Mouse (Mus musculus) spleen, adult 2 months (tissue): Measurements from ENCODE around the gene Tmed1. TPM values are rescaled to one million over a fixed set of nuclear protein-coding genes. Genes with fewer than 3 reads are reported as not detected.
"Not testable (repeated sequence)": the region's sequence is repeated elsewhere in the genome, so short reads cannot be mapped to it uniquely, and the experiment has no call there.

ENCODE experiments used
- DNase-seq, 2 experiments: peaks; one replicate each; pipeline versions ENCODE4 v3.0.0 to v3.0.0-alpha.2; 2012 to 2021; ENCODE audit warnings: low spot score in 2 of 2, low read depth in 1 of 2
- H3K27ac ChIP-seq: fragments of 200-500 bp; 2 replicates; pipeline ENCODE4 v1.5.1; 2012; ENCODE audit warnings: low read length, inconsistent platforms; ENCODE audit not compliant: insufficient read depth
- H3K27me3 ChIP-seq: fragments of 200-500 bp; 2 replicates; pipeline ENCODE4 v1.6.1; 2012; ENCODE audit warnings: mild to moderate bottlenecking, moderate library complexity, low read length, inconsistent platforms; ENCODE audit not compliant: control insufficient read depth, insufficient read depth
- H3K36me3 ChIP-seq: fragments of 200-500 bp; 2 replicates; pipeline ENCODE4 v1.6.1; 2012; ENCODE audit warnings: mild to moderate bottlenecking, low read length, inconsistent platforms; ENCODE audit not compliant: control insufficient read depth, insufficient read depth
- H3K4me1 ChIP-seq: fragments of 200-500 bp; 2 replicates; pipeline ENCODE4 v1.6.1; 2011; ENCODE audit warnings: inconsistent platforms; ENCODE audit not compliant: control insufficient read depth, insufficient read depth, insufficient read length
- H3K4me3 ChIP-seq: fragments of 200-500 bp; 2 replicates; pipeline ENCODE4 v1.5.1; 2011; ENCODE audit warnings: mild to moderate bottlenecking, inconsistent platforms; ENCODE audit not compliant: insufficient read depth, insufficient read length; ENCODE audit errors: extremely low read depth
- CTCF ChIP-seq: fragments of 200-500 bp; IDR thresholded peaks from 2 replicates; pipeline ENCODE4 v1.5.1; 2011; ENCODE audit warnings: mild to moderate bottlenecking, inconsistent platforms; ENCODE audit not compliant: insufficient read depth, insufficient read length, insufficient replicate concordance; ENCODE audit errors: extremely low read depth
- POLR2A ChIP-seq: fragments of 200-500 bp; IDR thresholded peaks from 2 replicates; pipeline ENCODE4 v1.6.1; 2011; ENCODE audit warnings: low read depth, low read length, inconsistent platforms
- WGBS: fragments of 180-500 bp; shearing (Covaris S2); methylation state at CpG from one replicate; pipeline ENCODE4 v1.1.7; 2018; 5-methylcytosine and 5-hydroxymethylcytosine counted together
- polyA plus RNA-seq: library from polyadenylated mRNA; depleted of rRNA; stranded (reverse); fragments of >200 nt; gene quantifications from 2 replicates; pipeline ENCODE4 v1.2.3, GENCODE M21; 2012

Gene Tmed1
- polyA plus RNA-seq, 1 experiment = 10.5 TPM

DNA sequence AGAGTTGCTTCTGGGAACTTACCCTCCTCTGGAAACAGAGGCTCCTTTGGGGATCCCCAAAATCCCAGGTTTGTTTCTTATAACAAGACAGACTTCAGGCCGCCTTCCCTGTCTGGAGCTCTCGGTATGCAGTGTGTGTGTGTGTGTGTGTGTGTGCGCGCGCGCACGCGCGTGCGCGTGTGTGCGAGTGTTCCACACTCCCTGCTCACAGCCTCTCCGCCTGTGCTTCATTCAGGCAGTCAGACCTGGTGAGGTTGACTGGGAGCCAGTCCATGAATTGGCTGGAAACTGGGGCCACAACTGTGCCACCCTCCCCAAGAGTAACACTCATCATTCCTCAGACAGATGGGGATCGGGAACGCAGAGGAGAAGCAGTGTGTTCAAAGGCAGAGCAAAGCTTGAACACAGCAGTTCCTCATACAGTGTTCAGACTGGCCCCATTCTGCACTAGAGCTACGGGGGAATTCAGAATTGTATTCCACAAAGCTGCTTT is 13.0 kb downstream of the Tmed1 start:
- Histone ChIP-seq H3K4me1 (no peaks in the 10 kb centered on the region), H3K27me3 (no peaks in the 10 kb centered on the region), H3K36me3 (peaks cover 37% of the 10 kb centered on the region), H3K27ac (no peak overlapping the region), H3K4me3 (no peak overlapping the region)
- 96% methylated on average over 16 of the region's 16 CpGs for WGBS
- TF ChIP-seq POLR2A (no peak), CTCF (no peak)
- DNase-seq = no peak

GRCm38 (mm10) chr9:21496308-21497049 is 13.6 kb downstream of the Tmed1 start:
- Histone ChIP-seq H3K27me3 (no peaks in the 10 kb centered on the region), H3K4me3 (no peak overlapping the region), H3K4me1 (no peaks in the 10 kb centered on the region), H3K27ac (no peak overlapping the region), H3K36me3 (peaks cover 40% of the 10 kb centered on the region)
- TF ChIP-seq POLR2A (no peak), CTCF (no peak)
- WGBS = 87% methylated on average over 19 of the region's 19 CpGs
- DNase-seq = no peak

DNA sequence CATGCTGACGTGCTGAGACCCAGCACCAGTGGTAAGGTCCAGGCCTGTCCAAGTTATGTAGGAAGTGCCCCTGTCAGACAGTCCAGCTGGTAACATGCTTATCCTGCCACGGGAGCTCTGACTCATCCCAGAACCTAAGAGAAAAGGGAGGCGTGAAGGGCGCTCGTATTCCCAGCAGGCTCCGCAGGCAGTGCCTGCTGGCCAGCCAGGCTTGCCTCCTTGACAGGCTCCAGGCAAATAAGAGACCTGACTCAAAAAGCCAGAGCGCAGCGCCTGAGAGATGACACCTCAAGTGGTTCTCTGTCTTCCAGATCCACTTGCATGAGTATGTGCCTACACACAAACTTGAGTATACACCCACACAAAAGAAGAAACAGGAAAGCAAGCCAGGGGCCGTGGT is 15.3 kb downstream of the Tmed1 start:
- 97% methylated on average over 9 of the region's 9 CpGs for WGBS
- no peaks in the 10 kb centered on the region for H3K4me1 ChIP-seq

GRCm38 (mm10) chr9:21493907-21494306 is 16.1 kb downstream of the Tmed1 start:
- WGBS = 91% methylated on average over 2 of the region's 2 CpGs
- no peaks in the 10 kb centered on the region for H3K4me1 ChIP-seq
- no peak for DNase-seq
- TF ChIP-seq CTCF (no peak), POLR2A (no peak)
- H3K27ac ChIP-seq = no peak overlapping the region
- H3K27me3 ChIP-seq = no peaks in the 10 kb centered on the region
- H3K36me3 ChIP-seq = peaks cover 39% of the 10 kb centered on the region
- H3K4me3 ChIP-seq = no peak overlapping the region

More for the DNA sequence above, 15.3 kb downstream of the Tmed1 start:
- no peaks in the 10 kb centered on the region for H3K27me3 ChIP-seq
- no peak for TF ChIP-seq POLR2A
- no peak for TF ChIP-seq CTCF
- DNase-seq = no peak
- H3K4me3 ChIP-seq = no peak overlapping the region
- H3K36me3 ChIP-seq = peaks cover 44% of the 10 kb centered on the region
- H3K27ac ChIP-seq = no peak overlapping the region

DNA sequence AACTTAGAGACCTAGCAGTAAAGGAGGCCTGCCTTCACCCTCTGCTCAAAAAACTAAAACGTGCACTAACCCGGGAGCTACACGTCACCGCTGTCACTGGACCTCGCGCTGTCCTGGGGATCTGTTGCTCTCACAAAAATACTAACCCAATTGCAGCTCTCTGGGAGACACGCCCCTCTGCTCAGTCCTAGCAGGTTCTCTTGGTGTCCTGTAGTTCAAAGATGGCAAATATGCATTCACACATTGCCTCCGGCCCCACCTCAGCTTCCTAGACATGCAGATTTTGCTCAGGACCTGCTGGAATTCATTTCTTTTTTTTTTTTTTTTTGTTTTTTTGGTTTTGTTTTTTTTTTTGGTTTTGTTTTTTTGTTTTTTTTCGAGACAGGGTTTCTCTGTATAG is 19.4 kb downstream of the Tmed1 start:
- Histone ChIP-seq H3K4me3 (no peak overlapping the region), H3K27me3 (no peaks in the 10 kb centered on the region), H3K36me3 (peaks cover 36% of the 10 kb centered on the region), H3K27ac (no peak overlapping the region), H3K4me1 (no peaks in the 10 kb centered on the region)
- no peak for DNase-seq
- TF ChIP-seq CTCF = no peak
- TF ChIP-seq POLR2A = no peak
- WGBS = 95% methylated on average over 9 of the region's 9 CpGs

DNA sequence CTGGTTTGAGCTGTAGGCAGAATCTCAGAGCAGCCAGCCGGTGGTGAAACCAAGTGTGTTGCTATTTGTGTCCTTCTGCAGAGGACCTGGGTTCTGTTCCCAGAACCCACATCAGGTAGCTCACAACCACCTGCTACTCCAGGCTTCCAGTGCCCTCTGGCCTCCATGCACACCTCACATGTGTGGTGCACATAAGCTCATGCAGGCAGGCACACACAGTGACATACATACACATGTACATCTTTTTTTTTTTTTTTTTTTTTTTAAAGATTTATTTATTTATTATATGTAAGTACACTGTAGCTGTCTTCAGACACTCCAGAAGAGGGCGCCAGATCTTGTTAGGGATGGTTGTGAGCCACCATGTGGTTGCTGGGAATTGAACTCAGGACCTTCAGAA is 21.8 kb downstream of the Tmed1 start:
- H3K27me3 ChIP-seq, H3K4me1 ChIP-seq, H3K27ac ChIP-seq, H3K4me3 ChIP-seq, DNase-seq: not testable (repeated sequence)
- peaks cover 45% of the 10 kb centered on the region for H3K36me3 ChIP-seq
- 97% methylated on average over 1 of the region's 2 CpGs for WGBS

GRCm38 (mm10) chr9:21484065-21484464 is 26.0 kb downstream of the Tmed1 start:
- no peak overlapping the region for H3K27ac ChIP-seq
- WGBS = 96% methylated on average over 4 of the region's 4 CpGs
- DNase-seq = no peak
- H3K27me3 ChIP-seq = no peaks in the 10 kb centered on the region
- no peaks in the 10 kb centered on the region for H3K4me1 ChIP-seq
- H3K4me3 ChIP-seq = no peak overlapping the region
- H3K36me3 ChIP-seq = peaks cover 49% of the 10 kb centered on the region
- TF ChIP-seq CTCF (no peak), POLR2A (no peak)
